Mouse (Mus musculus) midbrain, embryonic 10.5 days (tissue): ENCODE results near the gene Tmem54. TPM values are rescaled to one million over a fixed set of nuclear protein-coding genes. Genes with fewer than 3 reads are reported as not detected.
A peak's percentile ranks its signal among the peaks of the same experiment; 100 is the strongest.

Source experiments
- DNase-seq: peaks from one replicate; pipeline ENCODE4 v3.0.0-alpha.2; 2017; ENCODE audit warnings: low spot score
- H3K27ac ChIP-seq: fragments of 300-500 bp; sonication (generic); replicated peaks from 2 replicates; pipeline ENCODE4 v1.5.1; 2016; ENCODE audit warnings: mild to moderate bottlenecking
- H3K27me3 ChIP-seq: fragments of 300-500 bp; sonication (generic); 2 replicates; pipeline ENCODE4 v1.6.1; 2016; ENCODE audit warnings: low read depth, mild to moderate bottlenecking; ENCODE audit not compliant: poor library complexity, severe bottlenecking
- H3K36me3 ChIP-seq: fragments of 300-500 bp; sonication (generic); 2 replicates; pipeline ENCODE4 v1.6.1; 2016; ENCODE audit warnings: mild to moderate bottlenecking, moderate library complexity
- H3K4me1 ChIP-seq: fragments of 300-500 bp; sonication (generic); 2 replicates; pipeline ENCODE4 v1.6.1; 2016
- H3K4me3 ChIP-seq: fragments of 300-500 bp; sonication (generic); 2 replicates; pipeline ENCODE4 v1.5.1; 2016; ENCODE audit warnings: mild to moderate bottlenecking, moderate library complexity
- H3K9me3 ChIP-seq: fragments of 300-500 bp; sonication (generic); replicated peaks from 2 replicates; pipeline ENCODE4 v1.6.1; 2016; ENCODE audit warnings: mild to moderate bottlenecking
- WGBS: fragments of 180-500 bp; shearing (Covaris S2); methylation state at CpG from one replicate; pipeline ENCODE4 v1.1.7; 2016; 5-methylcytosine and 5-hydroxymethylcytosine counted together
- polyA plus RNA-seq: library from polyadenylated mRNA; unstranded; fragments of >200 nt; fragmentation: Nextera tagmentation; extraction: Ambion mirVana; gene quantifications from 2 replicates; pipeline ENCODE4 v1.2.1, GENCODE M21; 2016

The Tmem54 gene
- polyA plus RNA-seq, 1 experiment from 2014 or later: 2.1 TPM

DNA sequence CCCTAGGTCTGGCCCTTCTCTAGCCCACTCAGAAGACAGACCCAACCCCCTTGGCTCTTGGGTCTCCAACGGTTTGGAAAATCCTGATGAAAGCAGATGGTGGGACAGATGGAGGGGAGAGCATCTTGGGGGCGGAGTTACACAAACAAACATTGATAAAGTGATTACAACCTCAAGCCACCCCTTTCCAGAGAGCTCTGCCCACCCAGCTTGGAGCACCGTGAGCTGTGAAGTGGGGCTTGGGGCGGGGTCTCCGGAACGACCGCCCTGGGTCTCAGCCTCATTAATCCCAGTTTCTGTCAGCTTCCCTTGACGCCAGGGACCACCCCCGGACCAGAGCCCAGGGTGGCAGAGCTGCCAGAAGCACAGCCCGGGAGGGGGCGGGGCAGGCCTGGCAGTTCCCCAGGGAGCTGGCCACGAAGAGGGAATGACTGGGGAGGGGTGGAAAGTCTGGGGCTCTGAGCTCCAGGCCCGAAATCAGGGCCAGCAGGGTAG, 19.4 kb downstream of the Tmem54 start:
- Histone ChIP-seq H3K9me3 (no peaks in the 10 kb centered on the region), H3K4me3 (peak overlapping the region; percentile 47), H3K4me1 (peaks cover 52% of the 10 kb centered on the region), H3K27me3 (peaks cover 82% of the 10 kb centered on the region), H3K36me3 (no peaks in the 10 kb centered on the region), H3K27ac (peak overlapping the region; percentile 20; the same call in 1 of the 2 replicates)
- no peak for DNase-seq
- WGBS: 6% methylated on average over 13 of the region's 13 CpGs

DNA sequence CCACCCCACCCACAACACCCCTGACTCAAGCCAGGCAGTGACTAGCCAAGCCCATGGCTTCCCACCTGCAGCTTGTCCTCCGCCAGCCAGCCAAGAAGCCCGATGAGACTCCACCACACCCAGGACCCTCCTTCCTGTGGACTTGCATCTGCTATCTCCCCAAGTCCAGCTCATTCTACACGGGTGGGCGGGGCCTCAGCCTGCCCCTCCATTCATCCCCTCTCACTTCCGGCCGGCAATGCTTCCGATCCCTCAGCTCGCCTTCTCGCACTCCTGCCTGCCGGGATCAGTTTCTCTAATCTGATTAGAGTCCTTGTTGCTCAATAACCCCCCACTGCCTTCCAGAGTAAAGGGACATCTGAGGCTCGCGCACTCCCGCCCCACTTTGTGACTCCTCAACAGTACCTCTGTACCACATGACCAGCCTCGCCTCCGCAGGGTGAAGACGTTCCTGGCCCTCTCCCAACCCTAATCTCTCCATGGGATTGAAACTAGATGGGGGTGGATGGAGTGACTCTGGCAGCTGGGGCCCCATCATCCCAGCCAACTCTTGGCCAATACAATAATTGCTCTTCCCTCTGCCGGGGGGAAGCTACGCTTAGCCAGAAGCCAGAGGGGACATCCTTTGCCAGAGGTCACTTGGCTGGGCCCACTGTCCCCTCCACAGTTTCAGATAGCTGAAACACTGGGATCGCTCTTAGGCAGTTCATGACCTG, 20.5 kb downstream of the Tmem54 start:
- WGBS: 14% methylated on average over 19 of the region's 19 CpGs
- H3K4me1 ChIP-seq: peaks cover 59% of the 10 kb centered on the region
- H3K27me3 ChIP-seq: peaks cover 77% of the 10 kb centered on the region
- H3K4me3 ChIP-seq: peak overlapping the region; percentile 47
- DNase-seq: no peak
- H3K9me3 ChIP-seq: no peaks in the 10 kb centered on the region
- peak overlapping the region; percentile 42; the same call in 1 of the 2 replicates for H3K27ac ChIP-seq
- no peaks in the 10 kb centered on the region for H3K36me3 ChIP-seq

DNA sequence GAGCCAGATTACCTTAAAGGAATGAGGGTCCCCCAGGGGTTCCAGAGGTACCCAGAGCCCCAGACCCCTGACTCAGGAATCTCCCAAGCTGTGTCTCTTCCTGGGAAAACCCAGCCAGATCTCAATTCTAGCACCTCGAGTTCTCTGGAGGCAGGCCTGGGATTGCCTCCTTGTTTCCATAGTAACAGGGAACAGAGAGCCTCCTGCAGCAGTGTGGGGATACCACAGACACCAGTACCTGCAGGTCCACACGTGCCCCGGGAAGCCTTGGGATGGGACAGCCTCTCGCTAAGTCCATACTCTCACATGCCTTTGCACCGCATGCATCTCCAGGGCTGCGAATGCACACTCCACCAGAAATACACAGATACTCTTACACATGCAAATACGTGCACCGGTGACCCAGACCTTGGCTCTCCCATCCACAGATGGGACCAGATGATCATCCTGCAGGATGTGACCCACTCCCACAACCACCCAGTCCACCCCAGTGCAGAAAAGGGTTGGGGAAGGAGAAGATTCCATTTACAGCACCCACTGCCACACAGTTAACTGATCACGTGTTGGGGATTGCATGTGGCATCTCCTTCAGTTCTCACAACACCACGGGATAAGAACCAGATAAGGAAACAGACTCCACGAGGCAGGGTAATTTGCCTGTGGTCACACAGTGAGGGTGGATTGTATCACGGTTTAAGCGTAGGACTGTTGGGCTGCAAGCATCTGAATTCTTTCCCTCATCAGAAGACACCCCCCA, 23.4 kb downstream of the Tmem54 start:
- WGBS: 66% methylated on average over 13 of the region's 13 CpGs
- Histone ChIP-seq H3K27ac (no peak overlapping the region), H3K27me3 (peaks cover 71% of the 10 kb centered on the region), H3K4me3 (no peak overlapping the region), H3K9me3 (no peaks in the 10 kb centered on the region), H3K36me3 (no peaks in the 10 kb centered on the region), H3K4me1 (peaks cover 53% of the 10 kb centered on the region)
- DNase-seq: no peak

- Histone ChIP-seq H3K27ac (no peak overlapping the region), H3K36me3 (no peaks in the 10 kb centered on the region), H3K27me3 (peaks cover 68% of the 10 kb centered on the region), H3K9me3 (no peaks in the 10 kb centered on the region), H3K4me3 (no peak overlapping the region), H3K4me1 (peaks cover 52% of the 10 kb centered on the region)
- no peak for DNase-seq
- 60% methylated on average over 9 of the region's 9 CpGs for WGBS
These were observed 24.0 kb downstream of the Tmem54 start for GRCm38 (mm10) chr4:129129387-129129786.

GRCm38 (mm10) chr4:129130149-129130548, 24.8 kb downstream of the Tmem54 start:
- H3K4me1 ChIP-seq: peaks cover 52% of the 10 kb centered on the region
- H3K4me3 ChIP-seq: peak overlapping the region; percentile 30
- no peaks in the 10 kb centered on the region for H3K9me3 ChIP-seq
- peak; percentile 75 for DNase-seq
- H3K27ac ChIP-seq: 0 out of 2 replicates have a peak overlapping the region, but pooled peaks have one; percentile 28
- H3K27me3 ChIP-seq: peaks cover 68% of the 10 kb centered on the region
- no peaks in the 10 kb centered on the region for H3K36me3 ChIP-seq
- WGBS: 2% methylated on average over 8 of the region's 8 CpGs

DNA sequence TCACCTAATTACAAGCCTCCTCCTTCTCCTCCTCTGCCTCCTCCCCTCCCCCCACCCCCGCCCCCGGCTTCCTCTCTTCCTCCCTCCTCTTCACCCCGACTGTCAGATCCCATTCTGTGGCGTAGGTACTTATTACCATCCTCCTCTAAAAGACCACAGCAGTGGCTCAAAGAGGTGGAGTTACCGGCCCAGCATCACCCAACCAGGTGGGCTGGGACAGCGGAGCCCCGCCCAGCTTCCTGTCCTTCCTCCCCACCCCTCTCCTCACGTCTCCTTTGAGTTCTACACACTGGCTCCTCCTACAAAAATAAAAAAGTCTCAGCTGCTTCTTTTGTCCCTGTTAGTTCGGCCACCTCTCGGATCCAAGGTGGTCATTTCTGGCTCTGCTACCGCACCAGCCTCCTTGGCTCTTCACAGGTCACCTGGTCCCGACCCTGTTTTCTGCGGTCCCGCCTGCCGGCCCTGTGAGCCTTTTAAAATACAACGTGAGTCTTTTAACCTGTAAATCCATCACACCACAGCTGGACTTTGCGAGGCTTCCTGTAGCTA, 25.5 kb downstream of the Tmem54 start:
- Histone ChIP-seq H3K27ac (0 out of 2 replicates have a peak overlapping the region, but pooled peaks have one; percentile 28), H3K9me3 (no peaks in the 10 kb centered on the region), H3K27me3 (peaks cover 68% of the 10 kb centered on the region), H3K4me3 (peak overlapping the region; percentile 30), H3K4me1 (peaks cover 47% of the 10 kb centered on the region), H3K36me3 (no peaks in the 10 kb centered on the region)
- WGBS: 5% methylated on average over 17 of the region's 17 CpGs
- DNase-seq: no peak

DNA sequence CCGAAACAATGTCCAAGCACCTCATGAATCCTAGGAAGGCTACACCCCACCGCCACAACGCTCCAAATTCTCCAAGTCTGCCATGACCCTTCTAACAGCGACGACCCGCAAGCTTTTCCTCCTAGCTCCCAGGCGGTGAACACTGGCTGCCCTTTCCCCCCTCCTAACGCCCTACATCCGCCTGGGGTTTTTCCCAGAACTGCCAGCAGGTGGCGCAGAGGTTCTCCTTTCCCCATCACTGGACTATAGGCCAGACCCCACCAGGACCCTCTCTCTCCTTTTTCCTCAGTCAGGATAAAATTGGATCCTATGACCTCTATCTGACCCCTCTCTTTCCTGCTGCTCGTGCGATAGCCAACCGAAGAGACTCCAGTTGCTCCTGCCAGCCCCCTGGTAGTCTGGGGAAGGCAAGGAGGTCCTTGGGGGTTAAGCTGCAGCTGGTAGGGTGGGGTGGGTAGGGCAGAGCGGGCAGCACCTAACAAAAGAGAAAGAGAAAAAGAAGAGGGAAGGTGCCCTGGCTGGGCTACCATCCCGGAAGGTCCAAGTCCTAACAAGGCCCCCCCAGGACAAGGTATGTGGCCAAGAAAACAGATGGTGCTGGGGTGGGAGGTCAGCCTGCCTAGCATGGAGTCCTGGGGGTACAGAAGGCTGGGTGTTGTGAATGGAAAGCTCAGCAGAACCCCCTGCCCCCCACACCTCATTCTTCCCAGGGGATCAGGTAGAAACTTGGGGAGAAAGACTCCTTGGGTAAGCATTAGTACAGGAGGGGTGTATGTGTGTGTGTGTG, 29.6 kb downstream of the Tmem54 start:
- Histone ChIP-seq H3K36me3 (no peaks in the 10 kb centered on the region), H3K27me3 (peaks cover 88% of the 10 kb centered on the region)

DNA sequence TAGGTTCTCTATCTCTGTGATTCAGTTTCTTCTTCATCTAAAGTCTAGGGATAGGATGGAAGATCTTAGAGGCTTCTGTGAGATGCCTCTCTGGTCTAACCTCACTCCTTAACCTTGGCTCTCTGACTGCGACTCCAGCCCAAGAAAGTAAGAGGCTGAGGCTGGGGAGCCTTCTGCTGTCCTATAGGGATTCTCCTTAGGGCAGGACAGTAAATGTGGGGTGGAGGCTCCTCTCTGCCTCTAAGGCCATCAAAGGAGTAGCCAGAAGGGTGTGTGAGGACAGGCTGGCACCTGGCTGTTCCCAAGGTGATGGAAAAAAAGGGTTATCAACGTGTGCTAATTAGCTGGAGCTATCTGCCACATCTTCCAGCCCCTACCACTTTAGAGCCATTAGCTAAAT, 30.3 kb downstream of the Tmem54 start:
- peaks cover 84% of the 10 kb centered on the region for H3K27me3 ChIP-seq
- 67% methylated on average over 2 of the region's 2 CpGs for WGBS

More for the DNA sequence above, 29.6 kb downstream of the Tmem54 start:
- H3K9me3 ChIP-seq: no peaks in the 10 kb centered on the region
- H3K4me3 ChIP-seq: peak overlapping the region; percentile 30
- 0 out of 2 replicates have a peak overlapping the region, but pooled peaks have one; percentile 69 for H3K27ac ChIP-seq
- 9% methylated on average over 15 of the region's 15 CpGs for WGBS
- H3K4me1 ChIP-seq: peaks cover 44% of the 10 kb centered on the region
- DNase-seq: peak; percentile 89

DNA sequence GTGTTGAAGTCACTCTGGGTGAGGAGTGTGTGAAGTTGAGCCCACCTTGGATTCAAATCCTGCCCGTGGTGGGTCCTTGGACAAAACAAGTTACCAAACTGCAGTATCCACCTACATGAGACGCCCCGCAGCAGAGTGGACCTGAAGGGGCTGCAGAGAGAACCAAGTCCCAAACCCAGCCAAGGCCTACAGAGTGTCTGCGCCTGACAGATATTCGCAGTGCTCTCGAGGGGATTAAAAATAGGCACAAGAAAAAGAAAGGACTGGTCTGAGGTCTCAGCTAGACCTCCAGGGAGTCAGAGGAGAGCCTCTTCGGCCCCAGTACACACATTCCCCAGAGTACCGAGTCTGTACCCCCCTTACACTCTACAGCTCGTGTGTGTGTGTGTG, 30.8 kb downstream of the Tmem54 start:
- Histone ChIP-seq H3K9me3 (no peaks in the 10 kb centered on the region), H3K27ac (peak overlapping the region; percentile 76; the same call in 1 of the 2 replicates), H3K27me3 (peaks cover 78% of the 10 kb centered on the region), H3K36me3 (no peaks in the 10 kb centered on the region), H3K4me3 (peak overlapping the region; percentile 67), H3K4me1 (peaks cover 36% of the 10 kb centered on the region)
- DNase-seq: no peak
- 35% methylated on average over 9 of the region's 9 CpGs for WGBS

More for the DNA sequence above, 30.3 kb downstream of the Tmem54 start:
- Histone ChIP-seq H3K36me3 (no peaks in the 10 kb centered on the region), H3K4me3 (no peak overlapping the region), H3K27ac (no peak overlapping the region), H3K9me3 (no peaks in the 10 kb centered on the region), H3K4me1 (peaks cover 42% of the 10 kb centered on the region)
- no peak for DNase-seq

- H3K27ac ChIP-seq: peak within 1 kb of the TSS; percentile 76
- under 1% methylated on average over 38 of the region's 80 CpGs for WGBS
- peaks cover 35% of the 10 kb centered on the region for H3K4me1 ChIP-seq
- H3K9me3 ChIP-seq: no peaks in the 10 kb centered on the region
- no peaks in the 10 kb centered on the region for H3K36me3 ChIP-seq
- peak within 1 kb of the TSS; percentile 67 for H3K4me3 ChIP-seq
- H3K27me3 ChIP-seq: peaks cover 72% of the 10 kb centered on the region
- DNase-seq: peak; percentile 50
These were observed 31.4 kb downstream of the Tmem54 start, which contains the start of gene Fndc5 for GRCm38 (mm10) chr4:129136579-129137391. Gene Fndc5, plus strand, starts transcription at chr4:129136999.
